Mouse (Mus musculus): Measurements from ENCODE around the gene Fbxo34. TPM values are rescaled to one million over a fixed set of nuclear protein-coding genes. Genes with fewer than 3 reads are reported as not detected.

The Fbxo34 gene
- polyA plus RNA-seq, 1 experiment from 2014 or later, result 25.2 TPM

GRCm38 (mm10) chr14:47445331-47446095 is 4.7 kb upstream of the Fbxo34 start:
- WGBS, result 78% methylated on average over 9 of the region's 9 CpGs
- no peaks in the 10 kb centered on the region for H3K27me3 ChIP-seq (ENCODE audit: low read depth, poor library complexity, severe bottlenecking)
- no peak for DNase-seq (ENCODE audit: low spot score)
- no peaks in the 10 kb centered on the region for H3K36me3 ChIP-seq
- H3K4me3 ChIP-seq, result no peak overlapping the region
- H3K9me3 ChIP-seq (replicated peaks), result no peaks in the 10 kb centered on the region
- H3K4me1 ChIP-seq, result no peaks in the 10 kb centered on the region
- no peak overlapping the region for H3K27ac ChIP-seq

- Histone ChIP-seq H3K36me3 (no peaks in the 10 kb centered on the region), H3K4me3 (no peak overlapping the region), H3K27ac (no peak overlapping the region), H3K27me3 (ENCODE audit: low read depth, poor library complexity, severe bottlenecking) (no peaks in the 10 kb centered on the region), H3K4me1 (no peaks in the 10 kb centered on the region), H3K9me3 (replicated peaks) (no peaks in the 10 kb centered on the region)
- WGBS, result 89% methylated on average over 4 of the region's 4 CpGs
- DNase-seq (ENCODE audit: low spot score), result no peak
These were observed 9.3 kb downstream of the Fbxo34 start for GRCm38 (mm10) chr14:47459556-47459955.

DNA sequence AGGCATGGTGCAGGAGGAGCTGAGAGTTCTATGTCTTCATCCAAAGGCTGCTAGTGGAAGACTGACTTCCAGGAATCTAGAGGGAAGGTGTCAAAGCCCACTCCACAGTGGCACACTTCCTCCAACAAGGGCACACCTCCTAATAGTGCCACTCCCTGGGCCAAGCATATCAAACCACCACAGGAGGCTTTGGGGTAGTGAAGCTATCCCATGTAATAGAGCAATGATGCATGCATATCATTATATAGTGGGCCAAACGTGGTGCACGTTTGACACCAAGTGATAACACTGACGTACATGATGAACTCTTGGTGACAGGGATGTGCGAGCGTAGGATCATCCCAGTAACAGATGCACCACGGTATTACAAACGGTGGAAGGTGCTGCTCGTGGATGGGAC is 11.8 kb downstream of the Fbxo34 start:
- no peak for DNase-seq (ENCODE audit: low spot score)
- WGBS, result 87% methylated on average over 8 of the region's 8 CpGs
- Histone ChIP-seq H3K36me3 (no peaks in the 10 kb centered on the region), H3K27ac (no peak overlapping the region), H3K4me1 (no peaks in the 10 kb centered on the region), H3K27me3 (ENCODE audit: low read depth, poor library complexity, severe bottlenecking) (no peaks in the 10 kb centered on the region), H3K9me3 (replicated peaks) (no peaks in the 10 kb centered on the region), H3K4me3 (no peak overlapping the region)

DNA sequence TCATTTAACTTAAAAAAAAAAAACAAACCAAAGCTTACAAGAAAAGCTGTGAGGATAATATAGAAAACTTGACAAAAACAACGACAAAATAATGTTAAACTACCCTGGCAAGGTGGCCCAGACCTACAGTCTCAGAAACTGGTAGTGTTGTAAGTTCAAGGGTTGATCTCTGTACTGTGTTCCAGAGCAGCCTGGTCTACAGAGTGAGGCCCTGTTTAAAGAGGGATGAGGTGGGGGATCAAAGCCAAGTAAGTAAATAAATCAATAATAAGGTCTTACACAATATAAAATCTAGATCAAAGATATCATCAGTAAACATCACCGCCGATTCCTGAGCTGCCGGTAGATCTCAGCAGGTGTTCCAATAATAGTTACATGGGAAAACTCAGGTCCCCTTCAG is 12.2 kb downstream of the Fbxo34 start:
- 91% methylated on average over 4 of the region's 4 CpGs for WGBS

GRCm38 (mm10) chr14:47462877-47463460 is 12.7 kb downstream of the Fbxo34 start:
- Histone ChIP-seq H3K4me1 (no peaks in the 10 kb centered on the region), H3K9me3 (replicated peaks) (no peaks in the 10 kb centered on the region), H3K4me3 (no peak overlapping the region), H3K27me3 (ENCODE audit: low read depth, poor library complexity, severe bottlenecking) (no peaks in the 10 kb centered on the region), H3K27ac (no peak overlapping the region), H3K36me3 (no peaks in the 10 kb centered on the region)
- DNase-seq (ENCODE audit: low spot score), result no peak
- 86% methylated on average over 9 of the region's 9 CpGs for WGBS

More for the DNA sequence above, 12.2 kb downstream of the Fbxo34 start:
- Histone ChIP-seq H3K4me1 (no peaks in the 10 kb centered on the region), H3K36me3 (no peaks in the 10 kb centered on the region), H3K9me3 (replicated peaks) (no peaks in the 10 kb centered on the region), H3K4me3 (no peak overlapping the region), H3K27me3 (ENCODE audit: low read depth, poor library complexity, severe bottlenecking) (no peaks in the 10 kb centered on the region), H3K27ac (no peak overlapping the region)
- DNase-seq (ENCODE audit: low spot score), result no peak

GRCm38 (mm10) chr14:47464426-47464825 is 14.2 kb downstream of the Fbxo34 start:
- Histone ChIP-seq H3K9me3 (replicated peaks) (no peaks in the 10 kb centered on the region), H3K4me1 (no peaks in the 10 kb centered on the region), H3K36me3 (no peaks in the 10 kb centered on the region), H3K27me3 (ENCODE audit: low read depth, poor library complexity, severe bottlenecking) (no peaks in the 10 kb centered on the region), H3K27ac (no peak overlapping the region), H3K4me3 (no peak overlapping the region)
- 81% methylated on average over 10 of the region's 10 CpGs for WGBS
- no peak for DNase-seq (ENCODE audit: low spot score)

DNA sequence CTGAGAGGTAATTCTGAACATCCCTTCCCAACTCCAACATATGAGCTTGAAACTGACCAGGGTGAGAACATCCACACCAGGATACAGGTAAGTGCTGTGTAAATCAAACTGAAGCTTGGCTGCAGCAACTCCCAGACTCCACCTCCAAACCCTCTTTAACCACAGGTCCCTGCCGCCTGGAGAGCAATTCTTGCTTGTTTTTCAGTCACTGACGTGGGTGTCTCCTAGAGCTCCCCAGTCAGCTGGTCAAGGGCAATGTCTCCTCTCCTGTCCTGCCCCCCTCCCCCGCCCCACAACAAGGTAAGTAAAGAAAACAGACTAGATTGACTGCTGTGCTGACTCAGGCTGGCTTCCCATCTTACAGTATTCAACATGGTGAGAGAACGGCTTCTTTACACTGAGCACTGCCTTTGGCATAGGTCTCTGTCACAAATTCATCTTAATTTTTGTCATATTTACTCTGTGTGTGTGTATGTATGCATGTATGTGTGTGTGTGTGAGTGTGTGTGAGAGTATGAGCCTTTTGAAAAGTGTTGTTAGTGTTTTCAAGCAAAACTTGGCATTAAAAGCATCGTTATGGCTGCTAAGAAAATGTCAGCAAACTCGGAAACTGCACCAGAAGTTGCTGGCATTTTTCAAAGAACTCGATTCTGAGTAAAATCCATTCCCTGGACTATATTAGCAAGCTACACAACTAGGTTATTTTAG is 15.4 kb downstream of the Fbxo34 start:
- no peak overlapping the region for H3K27ac ChIP-seq
- H3K27me3 ChIP-seq (ENCODE audit: low read depth, poor library complexity, severe bottlenecking), result no peaks in the 10 kb centered on the region
- no peaks in the 10 kb centered on the region for H3K4me1 ChIP-seq
- 56% methylated on average over 7 of the region's 7 CpGs for WGBS
- no peaks in the 10 kb centered on the region for H3K36me3 ChIP-seq
- DNase-seq (ENCODE audit: low spot score), result no peak
- no peak overlapping the region for H3K4me3 ChIP-seq
- no peaks in the 10 kb centered on the region for H3K9me3 ChIP-seq (replicated peaks)

- Histone ChIP-seq H3K4me1 (peaks cover 17% of the 10 kb centered on the region), H3K27me3 (ENCODE audit: low read depth, poor library complexity, severe bottlenecking) (no peaks in the 10 kb centered on the region), H3K36me3 (peaks cover 3% of the 10 kb centered on the region; the same call in 1 of the 2 replicates), H3K9me3 (replicated peaks) (no peaks in the 10 kb centered on the region), H3K27ac (peak overlapping the region; percentile 93), H3K4me3 (peak overlapping the region; percentile 99)
- under 1% methylated on average over 40 of the region's 40 CpGs for WGBS
- peak; percentile 98 for DNase-seq (ENCODE audit: low spot score)
These were observed 22.1 kb downstream of the Fbxo34 start for GRCm38 (mm10) chr14:47472359-47472742.

- no peaks in the 10 kb centered on the region for H3K9me3 ChIP-seq (replicated peaks)
- peaks cover 3% of the 10 kb centered on the region; the same call in 1 of the 2 replicates for H3K36me3 ChIP-seq
- peak overlapping the region; percentile 93 for H3K27ac ChIP-seq
- peak; percentile 77 for DNase-seq (ENCODE audit: low spot score)
- WGBS, result 2% methylated on average over 68 of the region's 69 CpGs
- peaks cover 17% of the 10 kb centered on the region for H3K4me1 ChIP-seq
- no peaks in the 10 kb centered on the region for H3K27me3 ChIP-seq (ENCODE audit: low read depth, poor library complexity, severe bottlenecking)
- peak overlapping the region; percentile 99 for H3K4me3 ChIP-seq
These were observed 22.7 kb downstream of the Fbxo34 start for GRCm38 (mm10) chr14:47472743-47473546.

GRCm38 (mm10) chr14:47473891-47474290 is 23.7 kb downstream of the Fbxo34 start:
- no peaks in the 10 kb centered on the region for H3K27me3 ChIP-seq (ENCODE audit: low read depth, poor library complexity, severe bottlenecking)
- no peak overlapping the region for H3K27ac ChIP-seq
- no peak for DNase-seq (ENCODE audit: low spot score)
- 83% methylated on average over 9 of the region's 9 CpGs for WGBS
- peak overlapping the region; percentile 99; the same call in 1 of the 2 replicates for H3K4me3 ChIP-seq
- H3K36me3 ChIP-seq, result peaks cover 3% of the 10 kb centered on the region; the same call in 1 of the 2 replicates
- no peaks in the 10 kb centered on the region for H3K9me3 ChIP-seq (replicated peaks)
- peaks cover 17% of the 10 kb centered on the region for H3K4me1 ChIP-seq

GRCm38 (mm10) chr14:47474571-47475254 is 24.5 kb downstream of the Fbxo34 start:
- H3K27ac ChIP-seq, result no peak overlapping the region
- H3K4me3 ChIP-seq, result no peak overlapping the region
- H3K27me3 ChIP-seq (ENCODE audit: low read depth, poor library complexity, severe bottlenecking), result no peaks in the 10 kb centered on the region
- WGBS, result 91% methylated on average over 8 of the region's 8 CpGs
- H3K36me3 ChIP-seq, result peaks cover 3% of the 10 kb centered on the region; the same call in 1 of the 2 replicates
- no peaks in the 10 kb centered on the region for H3K9me3 ChIP-seq (replicated peaks)
- peaks cover 17% of the 10 kb centered on the region for H3K4me1 ChIP-seq
- DNase-seq (ENCODE audit: low spot score), result no peak

GRCm38 (mm10) chr14:47476266-47476665 is 26.0 kb downstream of the Fbxo34 start:
- H3K27ac ChIP-seq, result no peak overlapping the region
- peaks cover 17% of the 10 kb centered on the region for H3K4me1 ChIP-seq
- H3K4me3 ChIP-seq, result no peak overlapping the region
- 89% methylated on average over 4 of the region's 4 CpGs for WGBS
- peaks cover 3% of the 10 kb centered on the region; the same call in 1 of the 2 replicates for H3K36me3 ChIP-seq
- no peaks in the 10 kb centered on the region for H3K27me3 ChIP-seq (ENCODE audit: low read depth, poor library complexity, severe bottlenecking)
- no peaks in the 10 kb centered on the region for H3K9me3 ChIP-seq (replicated peaks)
- DNase-seq (ENCODE audit: low spot score), result no peak
